Mouse (Mus musculus) testis, adult 2 months (tissue): ENCODE measurements around the gene Btnl6.
"Not testable (repeated sequence)": the region's sequence is repeated elsewhere in the genome, so short reads cannot be mapped to it uniquely, and the experiment has no call there.

ENCODE experiments used
- CTCF ChIP-seq: fragments of 200-500 bp; IDR thresholded peaks from 2 replicates; pipeline ENCODE4 v1.5.1; 2012; ENCODE audit warnings: low read depth, mild to moderate bottlenecking, inconsistent platforms, low read length, moderate library complexity; ENCODE audit not compliant: control insufficient read depth, insufficient read depth, insufficient replicate concordance
- POLR2A ChIP-seq: fragments of 200-500 bp; IDR thresholded peaks from 2 replicates; pipeline ENCODE4 v1.6.1; 2012; ENCODE audit warnings: low read depth, mild to moderate bottlenecking, inconsistent platforms, low read length, moderate library complexity; ENCODE audit not compliant: control insufficient read depth

- TF ChIP-seq CTCF, POLR2A: not testable (repeated sequence)
Observed at GRCm38 (mm10) chr17:34497319-34497718, 19.8 kb downstream of the Btnl6 start.
